Mouse (Mus musculus) embryonic facial prominence, embryonic 12.5 days (tissue): ENCODE results near the gene Atp13a3. TPM values are rescaled to one million over a fixed set of nuclear protein-coding genes. Genes with fewer than 3 reads are reported as not detected.
A peak's percentile ranks its signal among the peaks of the same experiment; 100 is the strongest.

Experiments used
- ATAC-seq: fragments of 200-750 bp; cut with Nextera tagmentation; 2 replicates; pipeline ENCODE4 v1.8.0; 2017; ENCODE audit not compliant: insufficient number of reproducible peaks, insufficient read depth, low FRiP score, low TSS enrichment
- H3K27ac ChIP-seq: fragments of 300-500 bp; sonication (generic); 2 replicates; pipeline ENCODE4 v1.5.1; 2016; ENCODE audit warnings: mild to moderate bottlenecking
- H3K27me3 ChIP-seq: fragments of 300-500 bp; sonication (generic); 2 replicates; pipeline ENCODE4 v1.6.1; 2016; ENCODE audit warnings: mild to moderate bottlenecking, moderate library complexity
- H3K36me3 ChIP-seq: fragments of 300-500 bp; sonication (generic); 2 replicates; pipeline ENCODE4 v1.6.1; 2016; ENCODE audit warnings: mild to moderate bottlenecking
- H3K4me1 ChIP-seq: fragments of 300-500 bp; sonication (generic); 2 replicates; pipeline ENCODE4 v1.6.1; 2016
- H3K4me2 ChIP-seq: fragments of 300-500 bp; sonication (generic); replicated peaks from 2 replicates; pipeline ENCODE4 v1.6.1; 2016; ENCODE audit warnings: mild to moderate bottlenecking, moderate library complexity
- H3K4me3 ChIP-seq: fragments of 300-500 bp; sonication (generic); 2 replicates; pipeline ENCODE4 v1.5.1; 2016; ENCODE audit warnings: mild to moderate bottlenecking
- H3K9ac ChIP-seq: fragments of 300-500 bp; sonication (generic); 2 replicates; pipeline ENCODE4 v1.6.1; 2016; ENCODE audit warnings: mild to moderate bottlenecking, moderate library complexity
- H3K9me3 ChIP-seq: fragments of 300-500 bp; sonication (generic); 2 replicates; pipeline ENCODE4 v1.6.1; 2016; ENCODE audit warnings: mild to moderate bottlenecking, moderate library complexity
- WGBS: fragments of 180-500 bp; shearing (Covaris S2); methylation state at CpG from one replicate; pipeline ENCODE4 v1.1.7; 2016; 5-methylcytosine and 5-hydroxymethylcytosine counted together
- polyA plus RNA-seq: library from polyadenylated mRNA; unstranded; fragments of >200 nt; fragmentation: Nextera tagmentation; extraction: Ambion mirVana; gene quantifications from 2 replicates; pipeline ENCODE4 v1.2.1, GENCODE M21; 2016

Atp13a3 gene
- polyA plus RNA-seq, 1 experiment from 2014 or later: 13.1 TPM

DNA sequence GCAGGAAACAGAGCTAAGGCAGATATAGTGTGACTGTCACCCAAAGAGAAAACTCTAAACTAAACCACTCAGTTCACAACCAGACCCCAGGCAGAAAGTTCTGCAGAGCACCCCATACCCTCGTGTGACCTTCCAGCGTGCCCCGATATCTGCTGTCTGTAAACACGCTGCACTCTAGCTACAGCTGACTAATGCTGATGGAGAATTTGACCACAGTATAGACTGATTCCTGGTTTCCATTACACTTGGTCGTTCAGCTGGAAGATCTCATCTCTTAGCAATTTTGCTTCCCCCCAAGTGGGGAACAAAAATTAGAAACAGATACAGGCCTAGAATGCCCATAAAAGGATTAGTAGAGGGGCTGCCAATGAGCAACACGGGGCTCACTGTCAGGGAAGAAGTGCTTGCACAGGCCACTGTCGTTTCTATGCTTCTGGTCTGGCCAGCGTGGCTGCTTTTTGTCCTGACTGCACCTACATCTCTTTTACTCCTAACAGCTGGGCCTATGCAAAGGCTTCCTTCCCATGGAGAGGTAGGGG lies 134.5 kb downstream of the Atp13a3 start:
- ATAC-seq: 0 out of 2 replicates have a peak, but pooled peaks have one; percentile 64
- Histone ChIP-seq H3K27ac (peak overlapping the region; percentile 82), H3K27me3 (0 out of 2 replicates have a peak, but pooled peaks cover 4% of the 10 kb centered on the region)

GRCm38 (mm10) chr16:30267359-30267758 lies 138.4 kb downstream of the Atp13a3 start, which contains the start of gene Cpn2:
TSS of gene Cpn2 (minus strand) at chr16:30267499.
- H3K36me3 ChIP-seq: no peaks in the 10 kb centered on the region
- no peak within 1 kb of the TSS for H3K4me2 ChIP-seq
- H3K4me1 ChIP-seq: peaks cover 25% of the 10 kb centered on the region
- no peak within 1 kb of the TSS for H3K27ac ChIP-seq
- H3K4me3 ChIP-seq: no peak within 1 kb of the TSS
- no peaks in the 10 kb centered on the region for H3K9me3 ChIP-seq
- WGBS: 72% methylated on average over 5 of the region's 5 CpGs
- no peak within 1 kb of the TSS for H3K9ac ChIP-seq
- ATAC-seq: no peak
- H3K27me3 ChIP-seq: 0 out of 2 replicates have a peak, but pooled peaks cover 5% of the 10 kb centered on the region

More for the DNA sequence above, 134.5 kb downstream of the Atp13a3 start:
- Histone ChIP-seq H3K9me3 (no peaks in the 10 kb centered on the region), H3K36me3 (no peaks in the 10 kb centered on the region), H3K4me1 (peaks cover 32% of the 10 kb centered on the region), H3K4me3 (no peak overlapping the region), H3K9ac (no peak overlapping the region), H3K4me2 (no peak overlapping the region)
- 22% methylated on average over 8 of the region's 8 CpGs for WGBS

GRCm38 (mm10) chr16:30266561-30266960 lies 139.2 kb downstream of the Atp13a3 start:
- ATAC-seq: no peak
- H3K4me1 ChIP-seq: peaks cover 18% of the 10 kb centered on the region
- WGBS: 78% methylated on average over 5 of the region's 5 CpGs

DNA sequence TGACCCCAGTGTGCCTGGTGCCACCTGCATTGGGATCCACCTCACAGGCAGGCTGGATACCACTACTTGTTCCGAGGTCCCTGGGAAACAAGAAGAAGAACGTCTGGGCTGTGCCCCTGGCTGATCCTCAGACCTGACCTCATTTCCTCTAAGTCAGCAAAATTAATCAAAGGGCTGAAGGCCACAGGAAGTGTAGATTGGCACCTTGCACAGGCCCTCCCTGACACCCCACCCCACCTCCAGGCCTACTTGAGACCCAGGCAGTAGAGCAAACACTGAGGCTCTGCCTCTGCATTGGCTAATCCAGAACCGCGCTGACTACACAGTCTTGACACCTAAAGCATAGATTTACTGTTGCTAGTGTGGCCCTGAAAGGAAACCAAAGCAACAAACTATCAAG lies 140.2 kb downstream of the Atp13a3 start:
- 59% methylated on average over 4 of the region's 4 CpGs for WGBS
- Histone ChIP-seq H3K9ac (no peak overlapping the region), H3K36me3 (no peaks in the 10 kb centered on the region), H3K4me2 (no peak overlapping the region), H3K4me1 (peaks cover 9% of the 10 kb centered on the region), H3K9me3 (no peaks in the 10 kb centered on the region), H3K27ac (no peak overlapping the region), H3K4me3 (no peak overlapping the region), H3K27me3 (0 out of 2 replicates have a peak, but pooled peaks cover 5% of the 10 kb centered on the region)
- ATAC-seq: no peak

More at GRCm38 (mm10) chr16:30266561-30266960, 139.2 kb downstream of the Atp13a3 start:
- H3K9ac ChIP-seq: no peak overlapping the region
- H3K27ac ChIP-seq: no peak overlapping the region
- H3K27me3 ChIP-seq: 0 out of 2 replicates have a peak, but pooled peaks cover 5% of the 10 kb centered on the region
- no peak overlapping the region for H3K4me3 ChIP-seq
- no peaks in the 10 kb centered on the region for H3K36me3 ChIP-seq
- no peak overlapping the region for H3K4me2 ChIP-seq
- H3K9me3 ChIP-seq: no peaks in the 10 kb centered on the region

GRCm38 (mm10) chr16:30263156-30263555 lies 142.6 kb downstream of the Atp13a3 start:
- Histone ChIP-seq H3K9ac (no peak overlapping the region), H3K27ac (no peak overlapping the region), H3K4me1 (0 out of 2 replicates have a peak, but pooled peaks cover 4% of the 10 kb centered on the region), H3K36me3 (no peaks in the 10 kb centered on the region), H3K27me3 (0 out of 2 replicates have a peak, but pooled peaks cover 5% of the 10 kb centered on the region), H3K9me3 (no peaks in the 10 kb centered on the region), H3K4me3 (no peak overlapping the region), H3K4me2 (no peak overlapping the region)
- WGBS: 63% methylated on average over 4 of the region's 4 CpGs
- ATAC-seq: no peak

- Histone ChIP-seq H3K9ac (no peak overlapping the region), H3K4me3 (no peak overlapping the region), H3K27ac (no peak overlapping the region), H3K4me1 (0 out of 2 replicates have a peak, but pooled peaks cover 4% of the 10 kb centered on the region), H3K9me3 (no peaks in the 10 kb centered on the region), H3K27me3 (0 out of 2 replicates have a peak, but pooled peaks cover 5% of the 10 kb centered on the region), H3K36me3 (no peaks in the 10 kb centered on the region), H3K4me2 (no peak overlapping the region)
- no peak for ATAC-seq
- 0% methylated on average over 2 of the region's 2 CpGs for WGBS
Observed at GRCm38 (mm10) chr16:30262664-30263063, 143.1 kb downstream of the Atp13a3 start.

Other genes starting within 250 kb of the Atp13a3 start
- gene Cpn2, start 138.5 kb downstream of the Atp13a3 start, polyA plus RNA-seq: not detected in 2 replicates
- 1.1 and 1.2 TPM in 2 replicates for gene Lrrc15, start 122.7 kb downstream of the Atp13a3 start, polyA plus RNA-seq
- 1.7 and 1.9 TPM in 2 replicates for gene Gp5, start 95.2 kb downstream of the Atp13a3 start, polyA plus RNA-seq
- gene Tmem44, start 144.9 kb upstream of the Atp13a3 start, polyA plus RNA-seq: 39.5 and 41.4 TPM in 2 replicates
- gene Lsg1, start 181.6 kb upstream of the Atp13a3 start, polyA plus RNA-seq: 73.8 and 80.2 TPM in 2 replicates
- gene Fam43a, start 193.7 kb upstream of the Atp13a3 start, polyA plus RNA-seq: 20.2 and 23.4 TPM in 2 replicates